Mouse (Mus musculus) adrenal gland, adult 18-20 months (tissue): ENCODE measurements at regions not wholly inside any gene's neighbourhood (a gene's known extent, or its start where the extent isn't known, plus 50 kb on each side); places are given as distances from the start of the nearest gene placed in this dataset.
A peak's percentile ranks its signal among the peaks of the same experiment; 100 is the strongest.

ENCODE experiments used
- DNase-seq, 2 experiments: peaks; one replicate each; pipeline ENCODE4 v3.0.0; 2021 to 2022; ENCODE audit warnings: low spot score in 2 of 2

DNA sequence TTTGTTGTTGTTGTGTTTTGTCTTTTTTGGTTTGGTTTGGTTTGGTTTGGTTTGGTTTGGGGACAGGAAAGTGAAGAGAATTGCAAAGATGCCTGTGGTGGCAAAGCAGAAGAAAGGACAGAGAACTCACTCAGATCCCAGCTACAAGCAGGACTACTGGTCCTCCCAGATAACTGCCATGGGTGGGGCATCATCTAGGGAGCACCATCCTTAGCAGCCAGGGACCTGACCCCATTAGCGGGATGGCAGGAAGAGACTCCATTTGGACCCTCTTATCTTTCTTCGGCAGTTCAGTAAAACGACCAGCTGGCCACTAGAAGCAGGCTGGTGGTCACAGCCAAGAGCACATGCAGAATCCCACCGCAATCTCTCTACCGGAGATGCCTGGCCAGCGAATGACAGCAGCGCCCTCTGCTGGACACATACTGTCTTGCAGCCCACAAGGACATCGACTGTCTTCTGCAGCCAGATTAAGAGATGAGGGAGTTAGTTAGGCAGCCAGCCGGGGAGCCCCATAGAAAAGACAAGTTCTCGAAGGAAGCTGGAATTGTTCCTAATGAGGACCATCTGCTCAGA lies 119.8 kb downstream of the Gm9195 start:
- peak; percentile 62 to 75 for DNase-seq

DNA sequence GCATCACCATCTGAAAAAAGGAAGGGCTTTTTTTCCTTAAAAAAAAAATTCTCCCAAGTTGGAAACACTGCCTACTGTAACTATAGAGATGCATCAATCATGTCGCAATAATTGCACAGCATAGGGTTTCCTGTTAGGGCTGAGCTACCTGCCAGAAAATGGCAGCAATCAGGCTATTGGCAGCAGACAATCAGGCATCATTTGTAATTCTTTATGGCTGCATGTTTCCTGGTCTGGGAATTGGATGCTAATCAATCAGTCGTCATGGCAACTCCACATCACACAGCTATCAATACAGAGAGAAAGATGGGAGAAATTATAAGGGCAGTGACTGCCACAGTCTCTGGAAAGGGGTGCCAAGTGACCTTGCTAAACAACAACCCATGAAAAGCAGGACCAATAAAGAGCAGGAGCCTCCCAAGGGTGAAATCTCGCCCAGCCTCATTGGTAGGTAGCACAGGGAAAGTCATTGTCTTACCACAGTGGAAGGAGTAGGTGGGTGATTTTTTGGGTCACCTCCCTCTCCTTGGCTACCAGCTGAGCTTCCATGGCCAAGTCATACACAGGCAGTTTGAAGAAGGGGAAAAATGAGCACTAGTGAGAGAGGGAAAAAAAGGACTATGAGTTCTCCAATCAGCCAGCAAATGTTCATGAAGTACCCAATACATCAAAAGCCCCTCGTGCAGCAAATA lies 130.7 kb downstream of the Gm9195 start:
- DNase-seq = no peak

DNA sequence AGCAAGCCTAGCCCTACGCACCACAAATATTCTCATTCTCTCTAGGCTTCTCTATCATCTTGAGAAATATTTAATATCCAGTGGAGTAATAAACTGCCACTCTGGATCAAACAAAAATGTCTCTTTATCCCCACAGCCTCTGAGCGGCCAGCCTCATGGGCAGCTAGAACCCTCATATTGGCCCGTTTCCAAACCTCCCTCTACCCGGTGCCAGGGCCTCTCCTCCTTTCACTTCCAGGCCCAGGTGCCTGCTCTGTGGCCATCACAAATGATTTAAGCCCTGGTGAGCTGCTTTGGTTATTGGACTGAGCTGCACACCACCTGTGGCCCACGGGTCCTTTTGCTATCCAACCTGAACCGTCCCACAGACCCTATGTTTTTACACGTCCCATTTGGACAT lies 131.5 kb downstream of the Gm9195 start:
- no peak for DNase-seq

DNA sequence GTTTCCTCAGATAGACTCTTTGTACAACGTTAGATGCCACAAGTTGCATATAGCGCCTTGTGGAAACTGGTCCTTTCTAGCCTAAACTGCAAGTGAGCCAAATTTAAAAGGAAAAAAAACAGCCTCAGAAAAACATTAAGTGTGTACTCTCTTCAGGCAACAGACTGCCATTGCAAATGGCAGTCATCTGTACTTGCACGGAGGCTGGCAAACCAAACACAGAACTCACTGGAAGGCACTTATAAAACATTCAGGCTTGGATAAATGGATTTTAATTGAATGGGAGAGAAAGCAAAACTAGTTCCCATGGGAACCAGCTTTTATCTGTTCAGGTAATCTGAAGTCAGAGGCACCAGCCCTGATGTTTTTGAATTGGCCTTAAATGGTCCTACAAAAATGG lies 133.7 kb downstream of the Gm9195 start:
- no peak for DNase-seq

DNA sequence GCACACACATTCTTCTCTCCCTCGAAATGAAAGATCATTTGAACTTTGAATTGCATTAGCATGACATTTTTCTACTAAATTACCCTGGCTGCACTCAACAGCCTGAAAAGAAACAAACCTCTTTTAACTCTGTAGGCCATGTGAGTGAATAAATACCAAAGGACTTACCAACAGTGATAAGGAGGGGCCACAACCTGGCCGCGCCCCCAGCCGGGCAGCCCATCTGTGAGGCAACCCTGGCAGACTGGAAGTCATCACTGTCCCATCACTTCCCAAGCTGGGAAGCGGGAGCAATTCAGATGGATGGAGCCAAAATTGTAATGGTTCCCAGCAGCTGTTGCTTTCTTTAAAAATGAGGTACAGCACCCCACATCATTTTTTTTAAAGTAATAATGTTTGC lies 149.5 kb downstream of the Gm9195 start:
- DNase-seq = no peak

DNA sequence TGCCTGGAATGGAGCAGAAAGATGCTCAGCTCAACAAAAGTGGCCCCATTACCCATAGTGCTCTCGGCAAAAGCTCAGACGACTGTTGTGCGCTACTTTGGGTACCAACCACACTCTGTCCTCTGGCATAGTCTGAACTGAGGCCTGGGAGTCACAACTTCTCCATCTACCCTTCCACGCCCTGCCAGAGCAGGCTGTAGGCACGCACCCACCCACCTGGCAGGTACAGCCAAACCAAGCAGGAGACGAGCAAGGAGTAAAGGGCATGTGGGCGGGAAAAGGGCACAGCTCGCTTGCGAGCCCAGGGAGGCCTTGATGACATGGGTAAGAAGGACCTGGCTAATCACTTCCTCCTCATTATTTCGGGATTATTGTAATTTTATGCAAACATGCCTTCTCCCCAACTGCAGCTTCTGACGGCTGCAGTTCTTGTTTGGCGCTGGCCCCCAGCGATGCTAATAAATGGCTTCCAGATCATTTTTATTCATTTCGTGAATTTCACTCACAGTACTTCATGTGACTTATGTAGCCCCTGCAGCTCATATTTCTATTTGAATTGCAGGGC lies 150.0 kb downstream of the Gm9195 start:
- no peak for DNase-seq

DNA sequence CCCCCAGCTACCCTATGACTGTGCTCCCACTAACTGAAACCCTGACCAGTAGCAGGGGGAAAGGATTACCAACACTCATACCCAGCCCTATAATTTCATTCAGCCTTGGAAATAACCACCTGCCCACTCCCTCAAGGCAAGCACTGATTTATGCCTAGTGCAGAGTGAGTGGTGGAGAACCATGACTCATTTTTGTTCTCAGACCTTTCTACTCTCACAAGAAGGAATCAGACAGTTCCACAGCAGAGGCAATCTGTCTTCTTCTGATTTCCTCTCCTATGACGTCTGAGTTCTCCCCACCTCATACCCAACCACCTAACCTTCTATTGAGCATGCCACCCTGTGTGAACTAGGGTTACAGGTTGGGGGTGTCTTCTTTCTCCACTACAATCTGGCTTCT lies 153.6 kb downstream of the Gm9195 start:
- DNase-seq = no peak

DNA sequence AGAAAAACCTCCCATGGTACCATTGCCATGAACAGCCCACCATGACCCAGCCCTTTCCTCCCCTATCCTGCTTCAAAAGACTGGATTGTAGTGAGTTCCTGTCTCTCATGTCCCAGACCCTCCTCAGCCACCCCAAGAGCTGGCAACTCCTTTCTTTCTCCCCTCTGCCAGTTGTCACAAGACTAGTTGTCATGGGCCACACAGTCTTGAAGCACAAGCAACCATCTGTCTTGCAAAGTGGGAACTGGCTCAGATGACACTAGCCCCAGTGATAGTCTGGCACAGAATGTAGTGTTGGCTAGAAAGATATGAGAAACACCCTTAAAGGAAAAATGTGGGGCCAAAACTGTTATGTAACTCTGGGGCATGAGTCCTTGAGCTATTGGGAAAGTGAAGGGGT lies 187.8 kb downstream of the Gm9195 start:
- no peak for DNase-seq

DNA sequence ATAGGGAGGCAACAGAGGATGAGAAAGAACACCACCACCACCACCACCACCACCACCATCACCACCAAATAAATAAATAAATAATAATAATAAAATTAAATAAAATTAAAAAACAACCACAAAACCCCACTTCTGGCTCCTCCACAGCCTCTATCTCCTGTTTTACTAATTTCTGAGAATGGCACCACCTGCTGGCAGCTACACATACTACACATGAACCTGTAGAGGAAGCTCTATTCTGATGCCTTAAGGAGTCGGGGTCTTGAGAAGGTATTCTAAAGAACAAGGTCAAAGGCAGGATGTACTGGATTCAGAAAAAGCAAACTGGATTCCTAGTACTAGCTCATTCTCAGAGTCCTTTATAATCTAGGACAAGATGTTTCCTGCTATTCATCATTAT lies 191.6 kb downstream of the Gm9195 start:
- peak; percentile 23 to 27 for DNase-seq

DNA sequence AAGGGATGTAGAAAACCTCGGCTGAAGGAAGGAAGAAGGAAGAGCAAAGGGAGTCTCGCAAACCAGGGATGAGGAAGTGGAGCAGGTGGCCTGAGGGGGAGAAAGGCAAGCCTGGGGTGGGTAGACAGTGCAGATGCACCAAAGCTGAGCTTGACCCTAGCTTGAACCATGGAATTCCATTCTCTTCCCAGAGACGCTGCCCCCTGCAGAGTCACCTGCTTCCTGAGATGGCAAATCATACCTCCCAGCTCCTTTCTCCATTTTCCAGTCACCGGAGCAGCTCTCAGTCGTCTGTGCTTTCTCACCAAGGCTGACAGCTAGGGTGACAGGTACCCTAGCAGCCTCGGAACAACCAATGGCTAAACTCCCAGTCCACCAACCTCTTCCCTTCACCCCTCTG lies 197.0 kb downstream of the Gm9195 start:
- no peak for DNase-seq

DNA sequence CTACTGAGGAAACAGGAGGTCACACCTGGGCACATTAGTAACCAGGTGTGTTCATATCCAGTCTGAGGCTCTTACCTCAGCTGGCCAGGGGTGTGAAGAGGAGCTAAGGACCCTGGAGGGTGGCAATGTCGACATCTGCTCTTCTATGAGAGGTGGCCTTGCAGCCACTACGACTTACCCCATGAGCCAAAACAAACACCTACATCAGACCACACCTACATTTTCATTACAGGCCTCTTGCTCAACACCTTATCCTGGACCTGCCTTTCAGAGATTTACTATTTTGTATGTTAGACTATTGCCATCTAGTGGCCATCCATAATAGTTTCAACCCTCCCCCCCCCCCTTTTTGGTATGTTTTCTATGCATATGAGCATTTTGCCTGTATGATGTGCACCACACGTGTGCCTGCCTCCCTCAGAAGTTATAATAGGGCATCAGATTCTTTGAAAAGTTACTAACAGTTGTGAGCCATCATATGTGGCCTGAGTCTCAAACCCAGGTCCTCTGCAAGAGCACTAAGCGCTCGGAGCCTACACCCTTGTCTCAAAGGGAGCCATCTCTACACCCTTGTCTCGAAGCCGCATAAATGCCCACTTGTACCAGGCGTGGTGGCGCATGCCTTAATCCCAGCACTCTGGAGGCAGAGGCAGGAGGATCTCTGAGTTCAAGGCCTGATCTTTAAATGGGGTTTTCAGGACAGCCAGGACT lies 197.8 kb downstream of the Gm9195 start:
- DNase-seq = no peak

DNA sequence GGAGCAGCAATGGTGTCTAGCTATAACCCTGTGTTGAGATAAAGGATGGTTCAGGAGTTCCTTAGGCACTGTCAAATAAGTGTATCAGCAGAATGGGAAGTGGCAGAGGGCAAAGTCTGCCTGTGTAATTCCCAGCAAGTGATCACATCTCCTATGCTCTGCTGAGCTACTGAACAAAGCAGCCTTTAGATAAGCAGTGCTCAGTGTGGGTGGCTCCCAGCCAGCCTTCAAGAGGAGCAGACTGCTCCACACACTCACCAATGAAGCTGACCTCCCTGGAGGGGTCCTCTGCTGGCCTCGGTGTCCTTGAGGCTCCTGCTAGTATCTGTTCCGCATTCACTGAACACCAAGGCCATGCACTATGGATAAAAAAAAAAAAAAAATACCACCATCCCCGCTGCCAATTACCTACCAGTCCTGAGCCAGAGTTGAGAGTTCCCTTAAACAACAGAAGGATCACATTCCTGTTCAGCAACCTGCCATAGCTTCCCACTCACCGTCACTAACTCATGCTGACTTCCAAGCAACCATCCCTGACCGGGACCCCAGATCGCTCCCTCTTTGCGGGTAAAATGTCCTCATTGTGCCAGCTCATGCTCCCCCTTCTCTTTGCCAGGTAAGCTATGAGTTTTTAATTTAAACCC lies 198.9 kb downstream of the Gm9195 start:
- no peak for DNase-seq

DNA sequence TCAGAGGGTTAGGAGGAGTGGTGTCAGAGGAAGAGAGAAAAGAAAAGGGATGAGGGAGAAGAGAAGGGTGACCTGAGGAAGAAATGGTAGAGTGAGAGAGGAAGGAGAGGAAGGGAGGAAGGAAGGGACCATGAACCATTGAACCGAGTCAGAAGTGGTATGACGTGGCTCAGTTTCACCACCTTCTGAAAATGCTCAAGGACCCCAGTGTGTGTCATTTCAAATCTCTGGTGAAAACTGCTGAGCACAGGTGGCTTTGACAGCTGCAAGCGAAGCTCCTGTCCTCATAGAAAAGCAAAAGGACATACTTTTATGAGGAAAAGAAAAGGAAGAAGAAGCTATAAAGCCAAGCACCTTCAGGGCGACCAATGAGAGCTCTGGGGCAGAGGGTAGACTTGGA lies 214.3 kb downstream of the Gm9195 start:
- no peak for DNase-seq

DNA sequence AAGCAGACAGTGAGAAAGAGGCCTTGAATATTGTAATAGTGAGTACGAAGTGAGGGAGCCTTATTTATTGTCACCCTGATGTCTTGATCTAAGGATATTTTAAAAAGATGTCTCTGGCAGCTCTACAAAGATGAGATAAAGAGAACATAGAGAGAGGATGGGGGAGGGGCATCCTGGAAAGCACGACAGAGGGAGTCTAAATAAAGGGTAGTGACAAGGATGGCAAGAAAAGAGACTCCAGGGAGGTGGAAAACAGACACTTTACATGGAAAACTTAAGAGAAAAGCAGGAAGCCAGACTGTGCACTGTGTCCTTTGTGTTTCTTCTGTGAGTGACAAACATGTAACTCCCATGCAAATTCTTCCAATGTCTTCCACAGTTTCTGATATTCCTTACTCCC lies 232.4 kb downstream of the Gm9195 start:
- no peak for DNase-seq

DNA sequence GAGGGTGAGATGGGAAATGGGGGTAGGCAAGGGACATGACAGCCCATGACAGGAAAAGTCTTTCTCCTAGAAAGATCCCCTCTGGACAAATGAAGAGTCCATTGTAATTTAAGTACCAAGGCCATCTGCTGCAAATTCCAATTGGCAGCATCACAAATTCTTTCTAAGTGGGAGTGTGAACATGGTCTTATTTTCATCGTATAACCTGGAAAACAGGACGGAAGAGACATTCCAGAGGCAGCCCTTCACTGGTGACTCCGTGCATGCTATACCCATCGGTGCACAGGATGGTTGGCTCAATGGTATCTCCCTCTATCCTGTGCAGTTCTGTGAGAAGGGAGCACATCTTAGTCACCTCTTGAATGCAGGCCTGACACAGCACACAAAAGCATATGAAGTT lies 249.8 kb downstream of the Gm9195 start:
- DNase-seq = no peak

DNA sequence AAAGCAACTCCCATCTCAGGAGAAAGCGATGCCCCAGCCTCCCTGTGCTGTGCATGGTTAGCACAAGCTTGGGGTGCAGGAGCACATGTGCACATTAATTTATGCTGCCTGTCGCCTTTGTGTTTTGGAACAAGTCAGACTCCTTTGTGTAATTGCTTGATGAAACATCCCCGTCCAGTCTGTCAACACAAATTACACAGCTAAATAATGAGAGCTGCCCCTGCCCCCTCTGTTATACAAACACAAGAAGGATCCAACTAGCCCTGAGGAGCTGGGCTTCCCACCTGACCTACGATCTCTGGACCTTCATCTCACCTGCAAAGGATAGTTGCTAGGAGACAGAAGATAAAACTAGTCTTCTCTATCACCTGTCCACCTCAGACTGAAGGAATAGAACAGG lies 251.4 kb downstream of the Gm9195 start:
- DNase-seq = no peak

DNA sequence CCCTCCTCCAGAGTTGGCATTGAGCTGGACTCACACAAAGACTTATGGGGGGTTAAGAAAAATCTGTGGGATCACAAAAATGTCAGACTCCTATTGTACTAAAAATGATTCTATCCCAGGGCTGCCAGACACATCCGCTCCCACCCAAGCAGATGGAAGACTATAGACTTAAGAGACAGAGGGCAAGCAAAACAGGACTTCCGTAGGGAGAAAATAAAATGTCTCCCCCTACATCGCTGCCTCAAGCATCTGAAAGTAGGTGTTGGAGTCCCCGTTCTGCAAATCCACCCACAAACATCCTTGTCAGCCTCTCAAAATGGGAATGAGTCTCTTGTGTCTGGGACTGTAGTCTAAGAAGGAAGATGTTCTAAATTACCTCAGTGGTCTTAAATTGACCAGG lies 253.3 kb downstream of the Gm9195 start:
- DNase-seq = no peak

DNA sequence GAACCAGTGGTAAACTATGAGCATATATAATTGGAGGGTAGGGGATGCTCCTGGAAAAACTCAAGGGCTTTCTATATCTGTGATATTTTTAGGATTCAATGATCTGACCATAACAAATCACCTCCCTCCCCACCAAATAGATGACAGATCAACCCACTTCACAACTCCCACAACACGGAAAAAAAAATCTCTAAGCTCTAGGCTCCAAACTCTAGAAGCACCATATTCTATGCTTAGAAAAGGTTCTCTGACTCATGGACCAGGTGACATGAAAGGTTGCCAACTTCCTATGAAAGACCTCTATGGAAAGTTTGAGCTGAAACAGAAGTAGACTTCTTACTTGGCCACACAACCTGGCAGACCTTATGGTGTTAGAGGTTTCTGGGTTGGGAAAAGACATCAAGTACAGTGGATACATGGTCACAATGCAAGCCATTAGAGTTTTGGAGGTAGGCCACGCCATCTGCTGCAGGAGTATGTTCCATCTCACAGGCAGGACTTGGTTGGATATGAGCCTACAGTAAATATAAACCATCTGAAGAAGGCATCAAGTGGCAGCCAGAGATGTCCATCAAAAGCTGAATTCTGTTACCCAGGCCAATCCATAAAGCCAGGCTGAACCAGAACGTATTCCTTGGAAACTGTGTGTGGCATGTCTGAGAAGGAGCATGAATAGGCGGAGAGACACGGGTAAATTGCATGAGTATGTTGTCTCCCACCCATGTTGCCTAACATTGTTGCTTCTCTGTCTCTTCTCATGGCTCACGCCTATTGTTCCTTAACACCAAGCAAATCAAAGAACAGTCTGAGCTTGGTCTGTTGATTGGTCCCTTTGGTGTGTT lies 257.2 kb downstream of the Gm9195 start:
- no peak for DNase-seq

DNA sequence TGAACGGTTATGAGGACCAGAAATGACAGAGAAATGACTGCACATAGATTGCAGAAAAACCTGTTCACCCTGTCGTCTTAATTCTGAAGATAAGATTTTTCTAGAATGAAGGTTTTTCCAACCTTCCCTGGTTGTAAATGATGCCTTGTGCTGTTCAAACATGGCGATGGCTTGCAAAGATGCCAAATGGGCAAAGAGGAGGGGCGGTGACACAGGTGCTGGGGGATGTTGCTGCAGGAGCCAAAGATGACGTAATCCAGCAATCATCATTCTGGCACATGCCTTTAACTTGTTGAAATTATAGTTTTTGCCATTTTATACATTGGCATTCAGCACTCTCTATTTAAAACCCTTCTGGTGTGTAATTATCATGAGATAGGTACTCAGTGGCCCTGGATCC lies 263.8 kb downstream of the Gm9195 start:
- no peak for DNase-seq

DNA sequence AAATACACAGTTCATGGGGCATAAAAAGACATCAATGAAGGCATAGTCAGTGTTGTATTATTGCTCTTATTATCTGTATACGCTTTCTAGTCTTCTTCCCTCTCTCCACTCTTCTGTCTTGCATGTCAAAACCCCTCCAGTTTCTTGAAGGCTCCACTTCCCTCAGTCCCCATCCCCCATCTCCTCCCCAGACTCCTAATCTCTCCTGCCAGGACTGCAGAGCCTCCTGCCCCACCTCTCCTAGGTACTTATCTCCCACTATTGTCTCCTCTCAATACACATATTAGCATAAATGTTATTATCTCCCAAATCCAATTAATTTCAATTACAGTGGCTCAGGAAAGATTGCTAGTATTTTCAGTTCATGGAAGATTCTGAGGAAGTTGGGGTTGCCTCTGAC lies 264.2 kb downstream of the Gm9195 start:
- no peak for DNase-seq

DNA sequence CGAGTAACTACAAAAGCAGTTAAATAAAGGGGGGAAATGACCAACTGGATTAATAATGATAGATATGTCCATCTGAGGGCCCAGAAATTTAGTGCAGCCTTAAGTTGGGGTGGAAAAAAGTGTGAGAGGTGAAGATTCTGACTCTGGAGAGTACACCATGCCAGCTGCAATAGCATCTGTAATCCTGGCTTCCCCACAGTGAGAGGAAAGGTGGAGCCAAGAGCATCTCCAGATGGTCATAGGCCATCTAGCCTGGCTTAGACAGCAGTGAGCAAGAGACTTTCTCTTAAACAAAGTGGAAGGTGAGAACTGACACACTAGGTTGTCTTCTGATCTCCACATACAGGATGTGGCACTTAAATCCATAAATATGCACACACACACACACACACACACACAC lies 264.7 kb downstream of the Gm9195 start:
- no peak for DNase-seq
